Mouse (Mus musculus) MEL (cell line): ENCODE measurements at regions not wholly inside any gene's neighbourhood (a gene's known extent, or its start where the extent isn't known, plus 50 kb on each side); places are given as distances from the start of the nearest gene placed in this dataset.
A peak's percentile ranks its signal among the peaks of the same experiment; 100 is the strongest.

ENCODE experiments used
- DNase-seq: peaks from one replicate; pipeline ENCODE4 v3.0.0; 2011; ENCODE audit warnings: low read depth, low spot score
- H3K27ac ChIP-seq: 2 replicates; pipeline ENCODE4 v1.5.1; 2012; ENCODE audit warnings: low read depth, mild to moderate bottlenecking, control low read depth, low read length, moderate library complexity; ENCODE audit not compliant: control insufficient read depth
- H3K27me3 ChIP-seq, 2 experiments: fragments of 150-350 bp in 1 of 2; sonication (generic) in 1 of 2; 2 replicates each; pipeline ENCODE4 v1.6.1; 2012; ENCODE audit warnings: low read length in 2 of 2, mild to moderate bottlenecking in 2 of 2, improper control_type of control experiment in 1 of 2, moderate library complexity in 1 of 2; ENCODE audit not compliant: insufficient read depth in 2 of 2, control insufficient read depth in 1 of 2
- H3K36me3 ChIP-seq, 2 experiments: 2 replicates each; pipeline ENCODE4 v1.6.1; 2012 to 2014; ENCODE audit warnings: low read length in 2 of 2, improper control_type of control experiment in 1 of 2, inconsistent platforms in 1 of 2, mild to moderate bottlenecking in 1 of 2; ENCODE audit not compliant: insufficient read depth in 2 of 2, control insufficient read depth in 1 of 2
- H3K4me1 ChIP-seq, 2 experiments: fragments of 150-350 bp in 1 of 2; sonication (generic) in 1 of 2; 2 replicates each; pipeline ENCODE4 v1.6.1; 2012; ENCODE audit warnings: low read length in 2 of 2, improper control_type of control experiment in 1 of 2, mild to moderate bottlenecking in 1 of 2; ENCODE audit not compliant: insufficient read depth in 2 of 2, control insufficient read depth in 1 of 2
- H3K4me3 ChIP-seq, 2 experiments: fragments of 150-350 bp in 1 of 2; sonication (generic) in 1 of 2; 2 replicates each; pipeline ENCODE4 v1.5.1; 2012; ENCODE audit warnings: low read depth in 2 of 2, low read length in 2 of 2, mild to moderate bottlenecking in 2 of 2, moderate library complexity in 2 of 2, control low read depth in 1 of 2, improper control_type of control experiment in 1 of 2; ENCODE audit not compliant: control insufficient read depth in 1 of 2, insufficient read depth in 1 of 2
- H3K79me2 ChIP-seq: 2 replicates; pipeline ENCODE4 v1.6.1; 2012; ENCODE audit warnings: mild to moderate bottlenecking, low read length, moderate library complexity; ENCODE audit not compliant: control insufficient read depth, poor library complexity, insufficient read depth
- H3K9ac ChIP-seq: 2 replicates; pipeline ENCODE4 v1.6.1; 2012; ENCODE audit warnings: low read depth, mild to moderate bottlenecking, control low read depth, low read length, moderate library complexity; ENCODE audit not compliant: control insufficient read depth, poor library complexity, severe bottlenecking
- H3K9me3 ChIP-seq: fragments of 150-350 bp; sonication (generic); replicated peaks from 2 replicates; pipeline ENCODE4 v1.6.1; 2012; ENCODE audit warnings: mild to moderate bottlenecking, low read length, improper control_type of control experiment, moderate library complexity; ENCODE audit not compliant: insufficient read depth
- CTCF ChIP-seq, 3 experiments: IDR thresholded peaks in 2 of 3; conservative IDR thresholded peaks in 1 of 3; 2 replicates each; pipeline ENCODE4 v1.5.1; 2011 to 2012; ENCODE audit warnings: low read length in 3 of 3, low read depth in 2 of 3, mild to moderate bottlenecking in 2 of 3, improper control_type of control experiment in 1 of 3, inconsistent platforms in 1 of 3, mixed read lengths in 1 of 3, moderate library complexity in 1 of 3; ENCODE audit not compliant: control insufficient read depth in 1 of 3, insufficient read depth in 1 of 3, poor library complexity in 1 of 3, severe bottlenecking in 1 of 3
- ELF1 ChIP-seq: IDR thresholded peaks from 2 replicates; pipeline ENCODE4 v1.6.1; 2014; ENCODE audit warnings: low read depth, mild to moderate bottlenecking, inconsistent platforms, low read length, improper control_type of control experiment, moderate library complexity
- EP300 ChIP-seq, 2 experiments: IDR thresholded peaks; 2 replicates each; pipeline ENCODE4 v1.6.1; 2011; ENCODE audit warnings: improper control_type of control experiment in 2 of 2, low read length in 2 of 2, low read depth in 1 of 2, mild to moderate bottlenecking in 1 of 2
- ETS1 ChIP-seq: IDR thresholded peaks from 2 replicates; pipeline ENCODE4 v1.6.1; 2012; ENCODE audit warnings: low read depth, mild to moderate bottlenecking, inconsistent platforms, low read length, improper control_type of control experiment, moderate library complexity
- GATA1 ChIP-seq: IDR thresholded peaks from 2 replicates; pipeline ENCODE4 v1.6.1; 2011; ENCODE audit warnings: low read depth, low read length, improper control_type of control experiment
- HCFC1 ChIP-seq: IDR thresholded peaks from 2 replicates; pipeline ENCODE4 v1.6.1; 2012; ENCODE audit warnings: low read depth, mild to moderate bottlenecking, inconsistent platforms, low read length, improper control_type of control experiment, moderate library complexity
- JUND ChIP-seq: IDR thresholded peaks from 2 replicates; pipeline ENCODE4 v1.6.1; 2011; ENCODE audit warnings: low read depth, mild to moderate bottlenecking, improper control_type of control experiment, low read length
- MAX ChIP-seq: IDR thresholded peaks from 2 replicates; pipeline ENCODE4 v1.6.1; 2011; ENCODE audit warnings: low read length, improper control_type of control experiment
- MYB ChIP-seq: IDR thresholded peaks from 2 replicates; pipeline ENCODE4 v1.6.1; 2011; ENCODE audit warnings: mild to moderate bottlenecking, low read depth, low read length, improper control_type of control experiment
- MYC ChIP-seq: IDR thresholded peaks from 2 replicates; pipeline ENCODE4 v1.6.1; 2011; ENCODE audit warnings: low read depth, mild to moderate bottlenecking, low read length, improper control_type of control experiment, moderate library complexity
- NELFE ChIP-seq: IDR thresholded peaks from 2 replicates; pipeline ENCODE4 v1.6.1; 2011; ENCODE audit warnings: low read depth, low read length, improper control_type of control experiment
- POLR2A ChIP-seq, 2 experiments: IDR thresholded peaks; 2 replicates each; pipeline ENCODE4 v1.6.1; 2011 to 2012; ENCODE audit warnings: low read length in 2 of 2, mild to moderate bottlenecking in 2 of 2, control low read depth in 1 of 2, improper control_type of control experiment in 1 of 2, low read depth in 1 of 2, moderate library complexity in 1 of 2; ENCODE audit not compliant: control insufficient read depth in 1 of 2, insufficient read depth in 1 of 2, poor library complexity in 1 of 2
- POLR2AphosphoS2 ChIP-seq: IDR thresholded peaks from 2 replicates; pipeline ENCODE4 v1.6.1; 2011; ENCODE audit warnings: low read length, improper control_type of control experiment
- RCOR1 ChIP-seq: IDR thresholded peaks from 2 replicates; pipeline ENCODE4 v1.6.1; 2012; ENCODE audit warnings: low read depth, mild to moderate bottlenecking, inconsistent platforms, low read length, improper control_type of control experiment
- SIN3A ChIP-seq: IDR thresholded peaks from 2 replicates; pipeline ENCODE4 v1.6.1; 2012; ENCODE audit warnings: low read length, improper control_type of control experiment, inconsistent platforms
- SMC3 ChIP-seq: IDR thresholded peaks from 2 replicates; pipeline ENCODE4 v1.6.1; 2011; ENCODE audit warnings: low read depth, low read length, improper control_type of control experiment
- TAL1 ChIP-seq: IDR thresholded peaks from 2 replicates; pipeline ENCODE4 v1.6.1; 2012; ENCODE audit warnings: mild to moderate bottlenecking, inconsistent platforms, low read length, moderate library complexity, mixed read lengths
- TCF12 ChIP-seq: IDR thresholded peaks from 2 replicates; pipeline ENCODE4 v1.6.1; 2014; ENCODE audit warnings: low read depth, mild to moderate bottlenecking, inconsistent platforms, low read length, improper control_type of control experiment, moderate library complexity
- ZMIZ1 ChIP-seq: IDR thresholded peaks from 2 replicates; pipeline ENCODE4 v1.6.1; 2012; ENCODE audit warnings: low read depth, mild to moderate bottlenecking, inconsistent platforms, low read length, improper control_type of control experiment, moderate library complexity
- ZNF384 ChIP-seq: IDR thresholded peaks from 2 replicates; pipeline ENCODE4 v1.6.1; 2012; ENCODE audit warnings: low read depth, mild to moderate bottlenecking, inconsistent platforms, low read length, improper control_type of control experiment

DNA sequence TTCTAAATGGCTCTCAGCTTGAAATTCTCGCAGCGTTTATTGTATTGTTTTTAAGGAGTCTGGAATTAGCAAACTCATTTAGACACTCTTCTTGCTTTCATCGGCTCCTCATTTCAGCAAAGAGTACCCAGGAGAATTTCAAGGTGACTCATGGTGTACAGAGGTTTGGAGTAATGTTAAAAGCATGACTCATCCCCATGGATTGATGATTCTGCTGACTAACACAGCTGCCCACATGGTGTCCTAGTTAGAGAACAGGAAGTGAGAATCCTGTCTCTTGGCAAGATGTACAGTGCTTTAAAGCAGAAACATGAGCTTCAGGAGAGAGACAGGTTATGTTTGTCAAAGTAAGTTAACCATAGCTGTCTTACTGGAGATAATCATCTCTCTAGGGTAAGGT is 1133.6 kb upstream of the Cited2 start:
- H3K4me3 ChIP-seq, result no peak overlapping the region
- no peaks in the 10 kb centered on the region for H3K4me1 ChIP-seq
- no peaks in the 10 kb centered on the region for H3K79me2 ChIP-seq
- no peak overlapping the region for H3K27ac ChIP-seq
- no peaks in the 10 kb centered on the region for H3K9me3 ChIP-seq
- TF ChIP-seq CTCF (IDR thresholded peaks at IDR 0.05 in 2 of 3, conservative IDR thresholded peaks at IDR 0.05 in 1 of 3; ENCODE audit: control insufficient read depth in 1 of 3, insufficient read depth in 1 of 3, low read depth in 2 of 3, low read length in 3 of 3, poor library complexity in 1 of 3, severe bottlenecking in 1 of 3) (no peak), POLR2AphosphoS2 (no peak), JUND (peak; percentile 76; the same call in 1 of the 2 replicates), MYC (0 out of 2 replicates have a peak, but pooled peaks have one; percentile 52), ETS1 (peak; percentile 41), MAX (peak; percentile 43; the same call in 1 of the 2 replicates), POLR2A (IDR thresholded peaks at IDR 0.05; ENCODE audit: control insufficient read depth in 1 of 2, insufficient read depth in 1 of 2, low read depth in 1 of 2, low read length in 2 of 2, poor library complexity in 1 of 2) (no peak), EP300 (IDR thresholded peaks at IDR 0.05; ENCODE audit: low read depth in 1 of 2, low read length in 2 of 2) (peak in 1 of 2 experiments; percentile 52; a peak in 2 of 4 replicates)
- H3K27me3 ChIP-seq, result no peaks in the 10 kb centered on the region
- no peak overlapping the region for H3K9ac ChIP-seq
- peak; percentile 76 for DNase-seq
- H3K36me3 ChIP-seq, result peaks cover 0 to 8% of the 10 kb centered on the region in 2 experiments; a peak in 2 of 4 replicates

DNA sequence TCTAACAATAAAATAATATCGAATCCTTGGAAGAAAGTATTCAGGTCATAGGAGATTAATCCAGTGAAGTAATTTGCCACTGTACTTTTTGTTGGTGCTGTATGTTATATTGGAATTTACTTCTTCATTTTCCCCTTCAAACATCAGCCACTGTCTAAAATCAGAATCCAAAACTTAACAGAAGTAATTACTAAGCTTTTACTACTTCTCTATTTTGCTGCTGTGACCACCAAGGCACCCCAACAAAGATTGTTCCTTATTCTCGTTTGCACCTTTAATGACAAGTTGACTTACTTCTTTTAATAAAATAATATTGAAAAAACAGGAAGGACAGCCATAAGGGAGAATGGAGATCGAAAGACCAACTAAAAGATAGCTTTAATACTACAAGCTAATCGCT is 1130.1 kb upstream of the Cited2 start:
- Histone ChIP-seq H3K27me3 (no peaks in the 10 kb centered on the region), H3K27ac (no peak overlapping the region), H3K36me3 (peaks cover 0 to 8% of the 10 kb centered on the region in 2 experiments; a peak in 2 of 4 replicates), H3K9ac (no peak overlapping the region), H3K4me1 (no peaks in the 10 kb centered on the region), H3K79me2 (no peaks in the 10 kb centered on the region), H3K9me3 (no peaks in the 10 kb centered on the region), H3K4me3 (no peak overlapping the region)
- 0 out of 2 replicates have a peak, but pooled peaks have one; percentile 5 for TF ChIP-seq SMC3
- TF ChIP-seq HCFC1, result no peak
- peak in 1 of 2 experiments; percentile 38; a peak in 1 of 4 replicates for TF ChIP-seq EP300 (IDR thresholded peaks at IDR 0.05; ENCODE audit: low read depth in 1 of 2, low read length in 2 of 2)
- DNase-seq, result peak; percentile 76

DNA sequence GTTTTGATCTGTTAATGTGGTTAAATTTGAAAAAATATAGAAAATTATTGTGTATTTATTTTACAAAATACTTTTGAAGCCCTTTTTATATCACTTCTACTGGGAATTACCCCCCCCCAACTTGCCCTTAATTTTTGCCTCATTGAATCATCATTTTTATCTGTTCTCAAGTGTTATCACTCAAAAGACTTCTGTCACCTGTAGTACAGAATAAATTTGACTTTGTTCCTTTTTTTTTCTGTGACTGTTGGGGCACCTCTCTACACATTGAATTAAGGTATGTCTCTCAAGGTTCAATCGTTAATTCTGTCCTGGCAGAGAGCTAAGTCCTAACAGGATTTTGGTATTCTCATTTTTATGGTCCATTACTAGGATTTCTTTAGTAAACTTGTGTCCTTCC is 1123.0 kb upstream of the Cited2 start:
- peak; percentile 83 for TF ChIP-seq ETS1
- TF ChIP-seq ZNF384, result peak; percentile 70
- no peak for TF ChIP-seq MAX
- peak; percentile 70 for TF ChIP-seq GATA1
- peak; percentile 75 to 87 for TF ChIP-seq EP300 (IDR thresholded peaks at IDR 0.05; ENCODE audit: low read depth in 1 of 2, low read length in 2 of 2)
- no peak for TF ChIP-seq MYC
- no peak for TF ChIP-seq ELF1
- no peak for TF ChIP-seq ZMIZ1
- no peak for TF ChIP-seq SMC3
- TF ChIP-seq TCF12, result peak; percentile 86; the same call in 1 of the 2 replicates
- TF ChIP-seq NELFE, result no peak
- no peak for TF ChIP-seq TAL1
- TF ChIP-seq SIN3A, result peak; percentile 19; the same call in 1 of the 2 replicates
- no peak for TF ChIP-seq MYB
- 0 out of 2 replicates have a peak, but pooled peaks have one; percentile 8 for TF ChIP-seq RCOR1
- Histone ChIP-seq H3K9me3 (no peaks in the 10 kb centered on the region), H3K79me2 (no peaks in the 10 kb centered on the region), H3K9ac (no peak overlapping the region), H3K4me1 (peaks cover 9 to 14% of the 10 kb centered on the region in 2 experiments; a peak in 3 of 4 replicates), H3K36me3 (peaks cover 0 to 17% of the 10 kb centered on the region in 2 experiments; a peak in 2 of 4 replicates), H3K27ac (peak overlapping the region; percentile 84), H3K4me3 (no peak overlapping the region), H3K27me3 (no peaks in the 10 kb centered on the region)
- DNase-seq, result peak; percentile 35
